Mouse (Mus musculus) heart, adult 9 months (tissue): ENCODE results near the gene Traf3ip1.
"Not testable (repeated sequence)": the region's sequence is repeated elsewhere in the genome, so short reads cannot be mapped to it uniquely, and the experiment has no call there.

Experiments used
- DNase-seq, 2 experiments: peaks; one replicate each; pipeline ENCODE4 v3.0.0; 2022; ENCODE audit warnings: low spot score in 2 of 2

The Traf3ip1 gene

DNA sequence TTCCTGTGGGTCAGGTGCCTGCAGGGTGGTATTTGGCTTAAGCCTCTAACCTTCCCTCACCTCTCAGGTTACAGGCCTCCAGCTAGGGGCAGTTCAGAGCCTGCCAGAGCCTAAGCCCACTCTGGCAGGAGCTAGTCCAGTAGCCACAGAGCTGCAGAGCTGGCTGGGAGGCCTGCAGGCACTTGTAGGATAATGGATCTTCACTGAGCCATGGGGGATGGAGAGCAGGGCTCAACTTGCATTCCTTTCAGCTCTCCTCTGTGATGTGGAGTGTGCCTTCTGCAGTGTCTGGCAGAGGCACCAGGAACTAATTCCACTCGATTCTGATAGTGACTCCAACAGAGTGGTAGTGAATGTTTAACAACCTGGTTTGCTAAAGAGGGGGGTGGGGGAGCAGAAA, 29.2 kb upstream of the Traf3ip1 start:
- DNase-seq: no peak

- DNase-seq: no peak
Observed at GRCm38 (mm10) chr1:91466186-91466585, 28.3 kb upstream of the Traf3ip1 start.

DNA sequence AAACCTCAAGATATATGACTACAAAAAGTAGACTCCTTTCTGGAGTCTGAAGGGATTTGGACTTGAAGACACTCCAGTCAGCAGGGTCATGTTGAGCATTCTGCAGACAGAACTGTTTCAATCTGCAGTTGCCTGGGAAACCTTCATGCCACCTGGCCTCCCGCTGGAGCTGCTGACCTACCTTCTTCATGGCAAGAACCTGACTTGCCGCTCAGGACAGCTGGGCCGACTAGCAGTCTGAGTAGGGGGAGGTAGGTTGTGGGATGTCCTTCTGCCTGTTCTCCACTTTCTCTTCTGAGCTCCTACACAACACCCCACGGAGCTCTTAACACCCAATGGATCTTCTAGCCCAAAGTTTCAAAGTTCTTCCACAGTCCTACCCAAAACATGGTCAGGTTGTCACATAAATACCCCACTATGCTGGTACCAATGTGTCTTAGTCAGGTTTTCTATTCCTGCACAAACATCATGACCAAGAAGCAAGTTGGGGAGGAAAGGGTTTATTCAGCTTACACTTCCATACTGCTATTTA, 24.5 kb upstream of the Traf3ip1 start:
- DNase-seq: no peak

DNA sequence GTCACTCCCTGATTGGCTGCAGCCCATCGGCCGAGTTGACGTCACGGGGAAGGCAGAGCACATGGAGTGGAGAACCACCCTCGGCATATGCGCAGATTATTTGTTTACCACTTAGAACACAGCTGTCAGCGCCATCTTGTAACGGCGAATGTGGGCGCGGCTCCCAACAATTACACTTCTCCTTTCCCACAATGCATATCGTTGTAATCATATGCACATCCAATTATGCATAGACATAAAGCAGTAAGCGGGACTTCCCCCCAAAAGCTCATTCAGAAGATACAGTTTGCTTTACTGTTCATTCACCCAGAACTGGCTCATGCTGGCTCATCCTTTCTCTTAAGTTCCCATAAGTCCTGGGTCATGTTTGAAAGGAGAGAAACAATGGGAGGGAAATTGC, 16.3 kb upstream of the Traf3ip1 start:
- not testable (repeated sequence) for DNase-seq

GRCm38 (mm10) chr1:91478958-91479357, 15.5 kb upstream of the Traf3ip1 start:
- no peak for DNase-seq

DNA sequence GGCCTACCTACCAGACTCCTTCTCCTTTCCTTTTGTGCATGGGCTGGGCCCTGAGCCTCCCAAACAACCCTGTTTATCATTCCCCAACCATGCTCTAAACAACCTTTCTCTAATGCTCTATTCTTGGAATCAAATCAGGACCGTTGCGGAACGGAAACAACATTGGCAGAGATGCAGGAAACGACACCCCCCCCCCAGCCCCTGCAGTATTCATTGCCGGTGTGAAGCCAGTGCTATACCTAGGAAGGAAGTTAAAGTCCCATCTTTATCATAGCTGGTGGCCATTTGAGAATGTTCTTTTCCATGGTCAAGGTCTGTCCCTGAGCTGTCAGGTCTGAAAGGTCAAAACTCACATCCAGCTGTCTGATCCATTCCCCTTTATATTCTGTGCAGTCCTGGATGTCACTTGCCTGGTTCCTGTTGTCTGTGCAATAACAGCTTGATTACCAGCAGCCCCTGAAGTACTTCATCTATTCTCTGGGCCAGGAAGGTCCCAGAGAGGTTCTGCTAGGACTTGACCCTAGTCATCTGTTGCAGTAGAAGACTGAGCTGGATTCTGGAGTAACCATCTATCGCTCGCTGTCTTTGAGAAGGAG, 11.7 kb upstream of the Traf3ip1 start:
- no peak for DNase-seq

GRCm38 (mm10) chr1:91483304-91484010, 11.0 kb upstream of the Traf3ip1 start:
- peak; percentile 42 to 81 for DNase-seq

DNA sequence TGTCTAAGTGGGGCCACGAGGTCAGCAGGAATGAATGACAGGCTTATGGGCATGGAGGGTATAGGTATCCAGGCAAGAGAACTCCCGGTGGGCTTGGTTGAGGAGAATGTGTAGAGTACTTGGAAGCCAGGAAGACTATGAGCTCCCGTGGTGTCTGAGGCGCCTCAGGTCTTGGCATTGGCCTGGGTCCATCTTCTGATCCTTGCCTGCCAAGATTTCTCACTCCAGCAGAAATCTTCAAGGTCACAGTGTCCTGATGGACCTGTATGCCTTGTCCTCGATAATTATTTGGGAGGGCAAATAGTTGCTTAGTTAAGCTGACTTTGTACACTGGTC, 10.5 kb upstream of the Traf3ip1 start:
- DNase-seq: no peak

GRCm38 (mm10) chr1:91485422-91485821, 9.0 kb upstream of the Traf3ip1 start:
- DNase-seq: no peak

DNA sequence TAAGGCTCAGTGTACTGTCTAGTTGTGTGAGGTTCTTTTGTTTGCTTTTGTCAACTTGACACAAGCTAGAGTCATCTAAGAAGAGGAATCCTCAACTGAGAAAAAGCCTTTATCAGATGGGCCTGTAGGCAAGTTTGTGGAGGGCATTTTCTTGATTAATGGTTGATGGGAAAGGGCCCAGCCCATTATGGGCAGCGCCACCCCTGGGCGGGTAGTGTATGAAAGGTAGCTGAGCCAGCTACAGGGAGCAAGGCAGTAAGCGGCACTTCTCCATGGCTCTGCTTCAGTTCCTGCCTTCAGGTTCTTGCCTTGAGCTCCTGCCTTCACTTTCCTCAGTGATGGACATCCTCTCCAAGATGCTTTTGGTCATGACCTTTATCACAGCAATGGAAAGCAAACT, 8.3 kb upstream of the Traf3ip1 start:
- DNase-seq: no peak

DNA sequence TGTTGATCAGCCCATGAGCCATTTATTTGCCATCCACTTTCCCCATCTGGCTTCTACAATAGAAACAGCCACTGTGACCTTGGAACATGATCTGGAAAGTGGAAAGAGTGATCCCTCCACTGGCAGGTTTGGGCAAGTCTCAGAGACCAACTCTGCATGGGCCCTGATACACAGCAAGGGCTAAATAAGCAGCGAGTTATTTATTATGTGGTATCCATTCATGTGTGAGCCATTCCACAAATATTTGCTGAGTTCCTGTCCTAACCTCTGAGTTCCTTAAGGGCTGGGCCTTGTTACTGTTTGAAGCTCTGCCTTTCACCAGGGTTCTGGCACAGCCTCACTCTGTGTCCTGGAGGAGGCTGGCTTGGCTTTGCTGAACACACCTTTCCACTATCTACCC, 4.1 kb upstream of the Traf3ip1 start:
- no peak for DNase-seq

GRCm38 (mm10) chr1:91492740-91493139, 1.7 kb upstream of the Traf3ip1 start:
- no peak for DNase-seq

- DNase-seq: no peak
Observed at GRCm38 (mm10) chr1:91493938-91494337, 509 bp upstream of the Traf3ip1 start.

GRCm38 (mm10) chr1:91495321-91495720, 874 bp downstream of the Traf3ip1 start:
- no peak for DNase-seq

- DNase-seq: no peak
Observed at GRCm38 (mm10) chr1:91498579-91498978, 4.1 kb downstream of the Traf3ip1 start.

GRCm38 (mm10) chr1:91504615-91505014, 10.2 kb downstream of the Traf3ip1 start:
- no peak for DNase-seq

DNA sequence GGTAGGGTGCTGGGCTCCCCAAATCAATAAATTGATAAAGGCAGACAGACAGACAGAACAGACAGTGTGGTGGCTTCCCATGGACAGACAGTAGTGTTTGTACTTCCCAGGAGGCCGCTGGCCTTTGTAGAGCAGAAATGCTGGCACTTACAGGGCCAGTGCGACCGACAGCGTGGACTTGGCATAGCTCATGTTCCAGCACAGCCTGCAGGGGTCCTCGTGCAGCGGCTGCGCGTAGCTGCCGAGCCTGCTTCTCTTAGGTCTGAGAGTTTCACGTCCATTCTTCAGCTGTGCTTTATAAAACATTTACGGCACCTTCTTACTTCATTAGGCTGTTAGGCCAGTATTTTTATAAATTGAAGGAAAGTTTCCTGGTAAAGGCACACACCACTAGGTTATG, 20.5 kb downstream of the Traf3ip1 start:
- DNase-seq: no peak

DNA sequence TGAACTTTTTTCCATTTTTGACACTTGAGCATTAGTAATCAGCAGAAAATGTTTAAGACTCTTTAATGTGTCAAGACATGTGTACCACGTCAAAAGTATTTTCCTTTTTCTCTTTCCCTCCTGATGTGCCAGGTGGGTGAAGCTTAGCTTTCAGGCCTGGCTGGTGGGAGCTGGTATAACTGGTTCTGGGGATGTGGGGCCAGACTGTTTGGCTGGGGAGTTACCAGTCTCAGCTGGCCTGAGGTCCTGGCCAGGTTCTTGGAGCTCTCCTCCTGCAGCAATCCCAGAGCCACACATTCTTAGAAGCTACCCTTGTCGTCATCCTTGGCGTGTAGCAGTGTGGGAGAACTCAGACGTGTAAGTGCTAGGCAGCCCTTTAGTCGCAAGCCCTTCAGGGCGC, 21.2 kb downstream of the Traf3ip1 start:
- no peak for DNase-seq

GRCm38 (mm10) chr1:91523759-91524158, 29.3 kb downstream of the Traf3ip1 start:
- peak; percentile 41 to 44 for DNase-seq

DNA sequence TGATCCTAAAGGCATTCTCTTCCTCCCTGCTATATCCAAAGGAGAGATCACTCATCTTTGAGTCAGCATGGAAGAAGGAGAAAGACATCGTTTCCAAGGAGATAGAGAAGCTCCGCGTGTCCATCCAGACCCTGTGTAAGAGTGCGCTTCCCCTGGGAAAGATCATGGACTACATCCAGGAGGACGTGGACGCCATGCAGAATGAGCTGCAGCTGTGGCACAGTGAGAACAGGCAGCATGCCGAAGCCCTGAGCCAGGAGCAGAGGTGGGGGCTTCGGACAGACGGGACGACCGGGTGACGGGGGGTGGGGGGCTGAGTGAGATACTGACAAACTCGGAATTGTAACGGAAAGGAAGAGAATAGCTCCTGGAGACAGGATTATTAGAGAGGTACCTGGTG, 31.4 kb downstream of the Traf3ip1 start:
- peak; percentile 13 to 15 for DNase-seq

GRCm38 (mm10) chr1:91530166-91530565, 35.7 kb downstream of the Traf3ip1 start:
- no peak for DNase-seq

DNA sequence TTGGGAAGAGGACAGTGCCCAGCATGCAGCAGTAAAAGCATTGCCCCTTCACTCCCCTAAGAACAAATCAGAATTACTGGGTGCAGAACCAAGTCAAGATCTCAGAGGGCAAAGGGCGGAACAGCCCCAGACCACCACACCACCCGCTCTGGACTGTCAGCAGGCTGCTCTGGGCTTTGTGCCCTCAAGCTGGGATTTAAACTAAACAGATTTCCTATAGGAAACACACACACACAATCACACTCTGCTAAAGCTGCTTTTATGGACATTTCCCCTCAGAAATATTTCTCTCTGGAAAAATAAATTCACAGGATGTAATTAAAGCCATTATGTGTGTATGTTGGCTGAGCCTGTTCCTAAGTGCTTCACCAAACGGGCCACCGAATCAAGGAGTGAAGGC, 37.8 kb downstream of the Traf3ip1 start:
- no peak for DNase-seq

DNA sequence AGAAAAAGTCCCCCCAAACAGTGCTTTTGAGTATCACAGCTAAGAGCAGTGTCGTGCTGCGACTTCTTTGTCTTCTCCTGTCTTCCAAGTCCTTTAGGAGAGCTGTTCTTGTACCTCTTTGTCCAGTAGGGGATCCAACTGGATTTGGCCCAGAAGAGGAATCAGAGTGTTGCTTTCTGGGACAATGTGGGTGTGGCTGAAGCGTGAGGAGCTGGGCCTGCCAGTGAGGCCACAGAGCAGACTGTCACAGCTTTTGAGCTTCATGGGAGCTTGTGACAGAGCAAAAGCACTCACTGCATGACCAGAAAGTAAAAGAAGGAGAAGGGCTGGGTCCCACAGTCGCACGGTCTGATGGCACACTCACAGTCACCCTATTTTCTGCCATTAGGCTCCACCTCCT, 38.4 kb downstream of the Traf3ip1 start:
- peak in 1 of 2 experiments; percentile 19 for DNase-seq

GRCm38 (mm10) chr1:91533483-91533882, 39.0 kb downstream of the Traf3ip1 start:
- no peak for DNase-seq
